Mouse (Mus musculus): ENCODE results near the gene Ddx11. TPM values are rescaled to one million over a fixed set of nuclear protein-coding genes. Genes with fewer than 3 reads are reported as not detected.

The Ddx11 gene
- polyA plus RNA-seq, 1 experiment from 2014 or later: 6.9 TPM

GRCm38 (mm10) chr17:66100566-66101379, 22.5 kb upstream of the Ddx11 start:
- peak overlapping the region; percentile 81 for H3K9ac ChIP-seq
- no peak for ATAC-seq (ENCODE audit: low FRiP score, low read depth)
- under 1% methylated on average over 41 of the region's 41 CpGs for WGBS
- no peaks in the 10 kb centered on the region for H3K27me3 ChIP-seq
- peak overlapping the region; percentile 95 for H3K27ac ChIP-seq (replicated peaks)
- H3K4me3 ChIP-seq: peak overlapping the region; percentile 81
- no peaks in the 10 kb centered on the region for H3K9me3 ChIP-seq
- peak overlapping the region; percentile 85 for H3K4me2 ChIP-seq
- peaks cover 24% of the 10 kb centered on the region for H3K4me1 ChIP-seq (replicated peaks)
- H3K36me3 ChIP-seq: no peaks in the 10 kb centered on the region

- Histone ChIP-seq H3K9me3 (no peaks in the 10 kb centered on the region), H3K27me3 (no peaks in the 10 kb centered on the region), H3K4me3 (peak within 1 kb of the TSS; percentile 81), H3K4me1 (replicated peaks) (peaks cover 24% of the 10 kb centered on the region), H3K27ac (replicated peaks) (peak within 1 kb of the TSS; percentile 95), H3K36me3 (no peaks in the 10 kb centered on the region), H3K4me2 (peak within 1 kb of the TSS; percentile 85), H3K9ac (peak within 1 kb of the TSS; percentile 81)
- WGBS: under 1% methylated on average over 67 of the region's 67 CpGs
- peak; percentile 99 for ATAC-seq (ENCODE audit: low FRiP score, low read depth)
Measured at GRCm38 (mm10) chr17:66101380-66102330, 21.7 kb upstream of the Ddx11 start, which contains the start of gene Ndufv2. TSS of gene Ndufv2 (minus strand) at chr17:66101559.

- no peak overlapping the region for H3K4me2 ChIP-seq
- no peaks in the 10 kb centered on the region for H3K36me3 ChIP-seq
- H3K27ac ChIP-seq (replicated peaks): no peak overlapping the region
- no peak overlapping the region for H3K4me3 ChIP-seq
- no peaks in the 10 kb centered on the region for H3K9me3 ChIP-seq
- no peak overlapping the region for H3K9ac ChIP-seq
- no peaks in the 10 kb centered on the region for H3K27me3 ChIP-seq
- peaks cover 18% of the 10 kb centered on the region for H3K4me1 ChIP-seq (replicated peaks)
- ATAC-seq (ENCODE audit: low FRiP score, low read depth): no peak
- 85% methylated on average over 7 of the region's 7 CpGs for WGBS
Measured at GRCm38 (mm10) chr17:66104076-66104475, 19.2 kb upstream of the Ddx11 start.

GRCm38 (mm10) chr17:66106601-66107267, 16.6 kb upstream of the Ddx11 start:
- Histone ChIP-seq H3K9ac (no peak overlapping the region), H3K9me3 (no peaks in the 10 kb centered on the region), H3K4me2 (0 out of 2 replicates have a peak overlapping the region, but pooled peaks have one; percentile 14), H3K4me1 (replicated peaks) (peaks cover 9% of the 10 kb centered on the region), H3K27ac (replicated peaks) (no peak overlapping the region), H3K27me3 (no peaks in the 10 kb centered on the region), H3K4me3 (no peak overlapping the region), H3K36me3 (no peaks in the 10 kb centered on the region)
- WGBS: 49% methylated on average over 10 of the region's 10 CpGs
- no peak for ATAC-seq (ENCODE audit: low FRiP score, low read depth)

- peaks cover 14% of the 10 kb centered on the region for H3K4me1 ChIP-seq (replicated peaks)
- no peaks in the 10 kb centered on the region for H3K36me3 ChIP-seq
- ATAC-seq (ENCODE audit: low FRiP score, low read depth): no peak
- 73% methylated on average over 8 of the region's 8 CpGs for WGBS
- H3K27ac ChIP-seq (replicated peaks): no peak overlapping the region
- no peak overlapping the region for H3K9ac ChIP-seq
- H3K4me2 ChIP-seq: no peak overlapping the region
- H3K27me3 ChIP-seq: no peaks in the 10 kb centered on the region
- H3K4me3 ChIP-seq: no peak overlapping the region
- H3K9me3 ChIP-seq: no peaks in the 10 kb centered on the region
Measured at GRCm38 (mm10) chr17:66107466-66107865, 15.9 kb upstream of the Ddx11 start.

- Histone ChIP-seq H3K4me3 (no peak overlapping the region), H3K9me3 (no peaks in the 10 kb centered on the region), H3K9ac (no peak overlapping the region), H3K36me3 (no peaks in the 10 kb centered on the region), H3K27ac (replicated peaks) (no peak overlapping the region), H3K27me3 (no peaks in the 10 kb centered on the region), H3K4me2 (no peak overlapping the region), H3K4me1 (replicated peaks) (peaks cover 16% of the 10 kb centered on the region)
- no peak for ATAC-seq (ENCODE audit: low FRiP score, low read depth)
- 87% methylated on average over 4 of the region's 4 CpGs for WGBS
Measured at GRCm38 (mm10) chr17:66108198-66108597, 15.1 kb upstream of the Ddx11 start.

- Histone ChIP-seq H3K27ac (replicated peaks) (peak overlapping the region; percentile 78; the same call in 1 of the 2 replicates), H3K9me3 (no peaks in the 10 kb centered on the region), H3K27me3 (no peaks in the 10 kb centered on the region), H3K4me3 (peak overlapping the region; percentile 81), H3K4me1 (replicated peaks) (peaks cover 16% of the 10 kb centered on the region), H3K9ac (peak overlapping the region; percentile 71; the same call in 1 of the 2 replicates), H3K4me2 (peak overlapping the region; percentile 58), H3K36me3 (peaks cover 20% of the 10 kb centered on the region)
- ATAC-seq (ENCODE audit: low FRiP score, low read depth): 0 out of 2 replicates have a peak, but pooled peaks have one; percentile 1
- 44% methylated on average over 6 of the region's 6 CpGs for WGBS
Measured at GRCm38 (mm10) chr17:66110746-66111145, 12.6 kb upstream of the Ddx11 start.

GRCm38 (mm10) chr17:66111402-66111959, 11.8 kb upstream of the Ddx11 start, which contains the start of gene Washc1:
TSS of gene Washc1 (plus strand) at chr17:66111545.
- peak within 1 kb of the TSS; percentile 78 for H3K27ac ChIP-seq (replicated peaks)
- WGBS: 0% methylated on average over 38 of the region's 41 CpGs

GRCm38 (mm10) chr17:66112166-66112565, 11.2 kb upstream of the Ddx11 start:
- WGBS: 54% methylated on average over 4 of the region's 4 CpGs
- H3K4me3 ChIP-seq: peak overlapping the region; percentile 81
- peaks cover 16% of the 10 kb centered on the region for H3K4me1 ChIP-seq (replicated peaks)
- peak overlapping the region; percentile 71 for H3K9ac ChIP-seq
- H3K27ac ChIP-seq (replicated peaks): no peak overlapping the region
- no peaks in the 10 kb centered on the region for H3K9me3 ChIP-seq
- H3K36me3 ChIP-seq: peaks cover 34% of the 10 kb centered on the region
- no peak for ATAC-seq (ENCODE audit: low FRiP score, low read depth)
- peak overlapping the region; percentile 58 for H3K4me2 ChIP-seq
- no peaks in the 10 kb centered on the region for H3K27me3 ChIP-seq

More at GRCm38 (mm10) chr17:66111402-66111959, 11.8 kb upstream of the Ddx11 start, which contains the start of gene Washc1:
- H3K27me3 ChIP-seq: no peaks in the 10 kb centered on the region
- peak; percentile 97 for ATAC-seq (ENCODE audit: low FRiP score, low read depth)
- peak within 1 kb of the TSS; percentile 58 for H3K4me2 ChIP-seq
- H3K4me1 ChIP-seq (replicated peaks): peaks cover 16% of the 10 kb centered on the region
- peak within 1 kb of the TSS; percentile 71 for H3K9ac ChIP-seq
- H3K4me3 ChIP-seq: peak within 1 kb of the TSS; percentile 81
- H3K36me3 ChIP-seq: peaks cover 27% of the 10 kb centered on the region
- H3K9me3 ChIP-seq: no peaks in the 10 kb centered on the region

GRCm38 (mm10) chr17:66118991-66119390, 4.3 kb upstream of the Ddx11 start:
- Histone ChIP-seq H3K4me1 (replicated peaks) (peaks cover 3% of the 10 kb centered on the region), H3K4me2 (no peak overlapping the region), H3K9me3 (no peaks in the 10 kb centered on the region), H3K4me3 (no peak overlapping the region), H3K9ac (no peak overlapping the region), H3K27ac (replicated peaks) (no peak overlapping the region), H3K27me3 (no peaks in the 10 kb centered on the region), H3K36me3 (peaks cover 58% of the 10 kb centered on the region)
- WGBS: 88% methylated on average over 8 of the region's 8 CpGs
- ATAC-seq (ENCODE audit: low FRiP score, low read depth): no peak

GRCm38 (mm10) chr17:66120701-66121100, 2.6 kb upstream of the Ddx11 start:
- H3K27me3 ChIP-seq: no peaks in the 10 kb centered on the region
- WGBS: 81% methylated on average over 1 of the region's 1 CpGs
- H3K9me3 ChIP-seq: no peaks in the 10 kb centered on the region
- peaks cover 7% of the 10 kb centered on the region for H3K4me1 ChIP-seq (replicated peaks)
- peaks cover 41% of the 10 kb centered on the region for H3K36me3 ChIP-seq
- ATAC-seq (ENCODE audit: low FRiP score, low read depth): no peak
- no peak overlapping the region for H3K9ac ChIP-seq
- no peak overlapping the region for H3K4me2 ChIP-seq
- H3K27ac ChIP-seq (replicated peaks): no peak overlapping the region
- no peak overlapping the region for H3K4me3 ChIP-seq
